Mouse (Mus musculus) olfactory bulb, adult 2 months (tissue): ENCODE results near the gene Olfr120. TPM values are rescaled to one million over a fixed set of nuclear protein-coding genes. Genes with fewer than 3 reads are reported as not detected.
"Not testable (repeated sequence)": the region's sequence is repeated elsewhere in the genome, so short reads cannot be mapped to it uniquely, and the experiment has no call there.

Experiments used
- H3K27ac ChIP-seq: fragments of 200-500 bp; 2 replicates; pipeline ENCODE4 v1.5.1; 2012; ENCODE audit warnings: low read depth, low read length; ENCODE audit not compliant: insufficient read depth
- H3K4me1 ChIP-seq: fragments of 200-500 bp; 2 replicates; pipeline ENCODE4 v1.6.1; 2012; ENCODE audit warnings: low read length; ENCODE audit not compliant: control insufficient read depth, insufficient read depth
- H3K4me3 ChIP-seq: fragments of 200-500 bp; 2 replicates; pipeline ENCODE4 v1.5.1; 2012; ENCODE audit warnings: mild to moderate bottlenecking, low read depth, low read length, moderate library complexity; ENCODE audit not compliant: insufficient read depth
- CTCF ChIP-seq: fragments of 200-500 bp; IDR thresholded peaks from 2 replicates; pipeline ENCODE4 v1.5.1; 2012; ENCODE audit warnings: low read depth, mild to moderate bottlenecking, low read length, moderate library complexity; ENCODE audit not compliant: insufficient read depth
- POLR2A ChIP-seq: fragments of 200-500 bp; IDR thresholded peaks from 2 replicates; pipeline ENCODE4 v1.6.1; 2012; ENCODE audit warnings: mild to moderate bottlenecking, low read depth, low read length, moderate library complexity; ENCODE audit not compliant: insufficient read depth
- WGBS: fragments of 180-500 bp; shearing (Covaris S2); methylation state at CpG from one replicate; pipeline ENCODE4 v1.1.7; 2018; 5-methylcytosine and 5-hydroxymethylcytosine counted together
- polyA plus RNA-seq: library from polyadenylated mRNA; stranded (reverse); fragments of >200 nt; gene quantifications from 2 replicates; pipeline ENCODE4 v1.2.4, GENCODE M21; 2012; ENCODE audit warnings: low replicate concordance; ENCODE audit not compliant: missing spikeins, insufficient read depth, insufficient read length

Olfr120 gene
- not detected in 2 replicates for polyA plus RNA-seq

- no peak for TF ChIP-seq POLR2A
- TF ChIP-seq CTCF = no peak
- H3K4me3 ChIP-seq = no peak within 1 kb of the TSS
- WGBS = 75% methylated on average over 1 of the region's 1 CpGs
- no peaks in the 10 kb centered on the region for H3K4me1 ChIP-seq
- H3K27ac ChIP-seq = no peak within 1 kb of the TSS
Measured at GRCm38 (mm10) chr17:37721508-37721907, at the start of gene Olfr120. TSS of gene Olfr120 (plus strand) at chr17:37721808.

GRCm38 (mm10) chr17:37696264-37696663 is 25.3 kb upstream of the Olfr120 start, which contains the start of gene Olfr119:
TSS of gene Olfr119 (plus strand) at chr17:37696564.
- H3K4me1 ChIP-seq, H3K27ac ChIP-seq, H3K4me3 ChIP-seq: not testable (repeated sequence)
- 63% methylated on average over 1 of the region's 1 CpGs for WGBS

DNA sequence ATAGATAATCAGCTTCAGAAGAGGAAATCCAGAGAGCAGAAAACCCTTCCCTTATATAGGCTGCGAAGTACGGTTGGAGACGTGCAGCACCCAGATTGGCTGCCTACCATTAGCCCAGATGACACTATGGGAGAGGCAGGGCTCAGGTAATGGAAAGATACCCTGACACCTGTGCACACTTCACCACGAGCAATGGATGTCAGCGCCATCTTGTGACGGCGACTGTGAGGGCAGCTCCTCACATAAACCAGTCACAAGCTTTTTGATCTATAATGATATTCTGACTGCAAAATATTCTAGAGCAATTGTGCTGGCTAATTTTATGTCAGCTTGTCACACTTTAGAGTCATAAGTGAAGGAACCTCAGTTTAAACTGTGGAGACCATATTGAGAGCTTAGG is 16.5 kb downstream of the Olfr120 start:
- Histone ChIP-seq H3K4me1 (no peaks in the 10 kb centered on the region), H3K4me3 (no peak overlapping the region), H3K27ac (no peak overlapping the region)
- 56% methylated on average over 7 of the region's 7 CpGs for WGBS
- no peak for TF ChIP-seq POLR2A
- TF ChIP-seq CTCF = no peak

DNA sequence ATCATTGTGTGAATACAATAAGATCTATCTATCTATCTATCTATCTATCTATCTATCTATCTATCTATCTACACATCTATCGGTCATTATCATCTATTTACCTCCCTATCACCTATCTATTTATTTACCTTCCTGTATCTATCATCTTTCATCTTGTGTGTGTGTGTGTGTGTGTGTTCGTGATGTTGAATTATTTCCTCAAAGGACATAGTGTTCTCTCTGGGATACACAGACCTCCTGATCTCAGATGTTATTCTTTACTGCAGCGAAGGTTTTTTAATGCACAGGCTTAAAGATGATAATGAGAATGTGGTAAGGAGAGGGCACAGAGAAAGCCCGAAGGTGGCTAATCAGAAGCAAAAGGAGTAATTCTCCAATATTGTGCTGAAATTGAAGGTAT is 46.7 kb downstream of the Olfr120 start, which contains the start of gene Olfr122:
Olfr122 (plus strand) TSS at position 301 of the 400 bp plus-strand sequence.
- WGBS = 82% methylated on average over 4 of the region's 4 CpGs

More for the DNA sequence above, 46.7 kb downstream of the Olfr120 start, which contains the start of gene Olfr122:
- no peak within 1 kb of the TSS for H3K27ac ChIP-seq
- TF ChIP-seq CTCF (no peak), POLR2A (no peak)
- H3K4me1 ChIP-seq = no peaks in the 10 kb centered on the region
- no peak within 1 kb of the TSS for H3K4me3 ChIP-seq

Other genes starting within 250 kb of the Olfr120 start
- not detected in 2 replicates for gene H2-M2, start 238.3 kb upstream of the Olfr120 start, polyA plus RNA-seq
- gene Olfr110, start 229.3 kb upstream of the Olfr120 start, polyA plus RNA-seq = not detected in 2 replicates
- not detected in 2 replicates for gene Olfr111, start 213.8 kb upstream of the Olfr120 start, polyA plus RNA-seq
- gene Olfr112, start 152.4 kb upstream of the Olfr120 start, polyA plus RNA-seq = not detected in 2 replicates
- not detected in 2 replicates for gene Olfr113, start 144.1 kb upstream of the Olfr120 start, polyA plus RNA-seq
- not detected in 2 replicates for gene Olfr114, start 129.1 kb upstream of the Olfr120 start, polyA plus RNA-seq
- gene Olfr115, start 94.7 kb upstream of the Olfr120 start, polyA plus RNA-seq = not detected in 2 replicates
- gene Olfr116, start 94.6 kb upstream of the Olfr120 start, polyA plus RNA-seq = not detected in 2 replicates
- not detected in 2 replicates for gene Olfr117, start 58.0 kb upstream of the Olfr120 start, polyA plus RNA-seq
- gene Olfr118, start 54.8 kb upstream of the Olfr120 start, polyA plus RNA-seq = not detected in 2 replicates
- not detected in 2 replicates for gene Olfr119, start 25.2 kb upstream of the Olfr120 start, polyA plus RNA-seq
- not detected in 2 replicates for gene Olfr121, start 27.0 kb downstream of the Olfr120 start, polyA plus RNA-seq
- not detected in 2 replicates for gene Olfr122, start 46.8 kb downstream of the Olfr120 start, polyA plus RNA-seq
- not detected in 2 replicates for gene Olfr123, start 71.7 kb downstream of the Olfr120 start, polyA plus RNA-seq
- gene Olfr124, start 78.1 kb downstream of the Olfr120 start, polyA plus RNA-seq = not detected in 2 replicates
- not detected in 2 replicates for gene Olfr125, start 111.1 kb downstream of the Olfr120 start, polyA plus RNA-seq
- not detected in 2 replicates for gene Olfr126, start 125.7 kb downstream of the Olfr120 start, polyA plus RNA-seq
- not detected in 2 replicates for gene Olfr127, start 178.6 kb downstream of the Olfr120 start, polyA plus RNA-seq
- not detected in 2 replicates for gene Olfr128, start 198.7 kb downstream of the Olfr120 start, polyA plus RNA-seq
- gene Olfr761, start 231.3 kb downstream of the Olfr120 start, polyA plus RNA-seq = not detected in 2 replicates